Mouse (Mus musculus): ENCODE measurements around the gene Tmem217. TPM values are rescaled to one million over a fixed set of nuclear protein-coding genes. Genes with fewer than 3 reads are reported as not detected.
A peak's percentile ranks its signal among the peaks of the same experiment; 100 is the strongest.
"Not testable (repeated sequence)": the region's sequence is repeated elsewhere in the genome, so short reads cannot be mapped to it uniquely, and the experiment has no call there.

Gene Tmem217
- total RNA-seq, 2 experiments from 2014 or later = not detected

- intact Hi-C loops (cut with DNase I) = no loop called here
- DNase-seq = no peak
Measured at GRCm38 (mm10) chr17:29508927-29509608, 43.1 kb downstream of the Tmem217 start.

GRCm38 (mm10) chr17:29503700-29504099, 48.5 kb downstream of the Tmem217 start:
- intact Hi-C loops (cut with DNase I) = no loop called here

DNA sequence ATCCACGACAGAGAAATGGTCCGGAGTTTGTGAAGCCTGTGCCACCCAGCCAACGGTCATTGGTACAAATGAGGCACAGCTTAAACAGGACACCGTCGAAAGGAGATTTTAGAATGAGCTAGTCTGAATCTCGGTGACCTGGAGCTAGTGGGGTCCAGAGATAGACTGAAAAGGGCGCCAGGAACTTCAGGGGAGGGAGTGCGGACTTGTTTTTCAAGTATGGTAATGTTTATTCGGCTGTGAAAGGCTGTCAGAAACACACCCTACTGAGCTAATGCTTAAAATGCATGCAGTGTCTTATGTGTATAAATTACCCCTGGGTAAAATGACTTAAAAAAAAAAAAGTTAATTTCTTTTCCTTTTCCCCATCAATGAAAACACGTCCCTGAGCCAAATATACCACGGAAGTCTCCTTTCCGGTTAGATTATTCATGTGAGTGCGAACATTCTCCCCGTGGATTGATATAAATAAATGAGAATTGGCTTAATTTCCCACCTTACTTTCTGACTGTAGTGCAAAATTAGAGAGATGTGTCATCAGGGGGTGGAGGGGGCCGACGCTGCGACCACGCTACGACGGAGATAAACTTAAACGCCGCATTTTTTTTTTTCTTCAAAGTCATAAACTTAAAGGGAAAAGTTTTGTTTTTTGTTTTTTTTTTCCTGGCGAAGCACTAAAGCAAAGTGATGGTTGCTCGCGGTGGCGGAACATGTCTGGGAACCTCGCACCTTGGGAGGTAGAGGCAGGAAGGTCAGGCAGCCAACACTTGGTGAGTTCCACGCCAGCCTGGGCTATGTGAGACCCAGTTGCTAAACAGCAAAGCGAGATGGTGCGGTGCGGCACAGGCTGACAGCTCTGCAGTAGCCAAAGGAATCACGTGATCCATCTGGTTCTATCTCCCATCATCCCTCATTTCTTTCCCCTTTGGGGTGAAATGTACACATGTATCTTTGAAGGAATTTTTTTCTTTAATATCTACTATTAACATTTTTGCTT, 49.2 kb downstream of the Tmem217 start:
- no peak for DNase-seq
- intact Hi-C loops (cut with DNase I) = no loop called here

More at GRCm38 (mm10) chr17:29503700-29504099, 48.5 kb downstream of the Tmem217 start:
- DNase-seq = no peak

DNA sequence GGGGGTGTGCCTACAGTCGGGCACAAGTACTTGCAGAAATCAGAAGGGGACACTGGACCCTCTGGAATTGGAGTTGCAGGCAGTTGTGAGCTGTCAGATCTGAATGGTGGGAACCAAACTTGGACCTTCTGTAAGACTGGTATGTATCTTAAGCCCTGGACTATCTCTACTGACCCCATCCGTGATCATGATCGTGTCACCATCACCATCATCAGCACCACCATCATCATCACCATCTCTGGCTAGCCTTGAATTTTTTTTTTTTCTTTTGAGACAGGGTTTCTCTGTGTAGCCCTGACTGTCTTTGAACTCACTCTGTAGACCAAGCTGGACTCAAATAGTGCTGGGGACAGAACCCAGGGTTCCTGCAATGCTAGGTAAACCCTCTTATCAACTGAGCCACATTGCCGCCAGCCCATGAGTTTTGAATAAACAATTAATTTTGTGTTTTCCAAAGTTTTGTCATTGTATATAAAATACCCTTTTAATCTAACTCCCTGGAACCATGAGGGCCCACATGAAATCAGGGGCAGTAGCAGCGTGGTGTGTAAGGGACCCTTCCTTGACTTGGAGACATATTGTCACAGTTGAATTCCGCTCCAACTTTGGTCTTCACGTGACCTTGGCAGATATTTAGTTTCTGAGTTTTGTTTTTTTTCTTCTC, 50.0 kb downstream of the Tmem217 start:
- no peak for DNase-seq
- intact Hi-C loops (cut with DNase I) = no loop called here

GRCm38 (mm10) chr17:29500802-29501469, 51.2 kb downstream of the Tmem217 start:
- intact Hi-C loops (cut with DNase I) = no loop called here
- DNase-seq = no peak

DNA sequence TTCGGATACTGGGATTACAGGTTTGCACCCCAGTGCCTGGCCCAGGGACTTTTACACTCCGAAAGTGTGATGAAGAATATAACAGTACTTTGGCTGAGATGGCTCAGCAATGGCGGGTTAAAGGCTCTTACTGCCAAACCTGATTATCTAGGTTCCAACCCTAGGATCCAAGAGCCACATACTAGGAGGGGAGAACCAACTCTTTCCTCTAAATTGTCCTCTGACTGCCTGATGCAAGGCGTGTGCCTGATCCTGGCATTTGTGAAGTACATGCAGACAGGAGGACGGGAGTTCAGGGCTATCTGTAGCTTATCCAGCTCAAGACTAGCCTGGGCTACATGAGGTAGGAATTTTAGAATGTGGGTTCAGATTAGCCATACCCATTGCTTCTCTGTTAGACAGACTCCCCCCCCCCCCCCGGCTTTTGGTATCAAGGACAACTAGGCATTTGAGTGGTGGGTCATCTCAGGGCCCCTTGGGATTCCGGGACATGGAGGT, 51.9 kb downstream of the Tmem217 start:
- intact Hi-C loops (cut with DNase I) = no loop called here
- DNase-seq = no peak

GRCm38 (mm10) chr17:29499511-29499910, 52.7 kb downstream of the Tmem217 start:
- intact Hi-C loops (cut with DNase I) = no loop called here
- no peak for DNase-seq

DNA sequence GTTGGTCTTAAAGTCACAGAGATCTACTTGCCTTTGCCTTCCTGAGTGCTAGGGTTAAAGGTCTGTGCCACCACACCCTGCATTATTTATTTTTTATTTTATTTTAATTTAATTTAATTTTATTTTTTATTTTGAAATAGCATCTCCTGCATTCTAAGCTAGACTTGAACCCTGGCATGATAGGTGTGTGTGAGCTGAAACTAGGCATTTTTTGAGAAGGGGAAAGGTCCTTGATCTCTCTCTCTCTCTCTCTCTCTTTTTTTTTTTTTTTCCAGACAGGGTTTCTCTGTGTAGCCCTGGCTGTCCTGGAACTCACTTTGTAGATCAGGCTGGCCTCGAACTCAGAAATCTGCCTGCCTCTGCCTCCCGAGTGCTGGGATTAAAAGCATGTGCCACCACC, 53.2 kb downstream of the Tmem217 start:
- DNase-seq; intact Hi-C loops (cut with DNase I): not testable (repeated sequence)

GRCm38 (mm10) chr17:29498028-29498427, 54.2 kb downstream of the Tmem217 start:
- no peak for DNase-seq

DNA sequence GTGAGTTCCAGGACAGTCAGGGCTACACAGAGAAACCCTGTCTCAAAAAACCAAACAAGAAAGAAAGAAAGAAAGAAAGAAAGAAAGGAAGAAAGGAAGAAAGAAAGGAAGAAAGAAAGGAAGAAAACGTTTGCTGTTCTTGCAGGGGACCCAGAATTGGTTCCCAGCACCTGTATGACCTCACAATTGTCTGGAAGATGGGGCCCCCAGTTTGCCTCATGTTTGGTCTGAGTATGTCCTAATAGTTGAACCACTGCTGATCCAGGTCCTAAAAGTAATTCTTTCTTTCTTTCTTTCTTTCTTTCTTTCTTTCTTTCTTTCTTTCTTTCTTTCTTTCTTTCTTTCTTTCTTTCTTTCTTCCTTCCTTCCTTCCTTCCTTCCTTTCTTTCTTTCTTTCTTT, 54.7 kb downstream of the Tmem217 start:
- intact Hi-C loops (cut with DNase I); DNase-seq: not testable (repeated sequence)

More at GRCm38 (mm10) chr17:29498028-29498427, 54.2 kb downstream of the Tmem217 start:
- intact Hi-C loops (cut with DNase I) = no loop called here

DNA sequence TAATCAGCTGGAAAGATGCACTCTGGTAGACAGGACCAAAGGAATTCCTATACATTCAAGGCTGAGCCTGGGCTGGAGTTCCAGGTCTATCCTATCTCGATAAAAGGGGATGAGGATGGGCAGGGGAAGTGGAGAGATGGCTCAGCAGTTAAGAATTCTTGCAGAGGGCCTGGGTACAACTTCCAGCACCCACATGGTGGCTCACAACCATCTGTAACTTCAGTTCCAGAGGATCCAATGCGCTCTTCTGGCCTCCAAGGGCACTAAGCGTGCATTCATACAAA, 55.2 kb downstream of the Tmem217 start:
- intact Hi-C loops (cut with DNase I) = no loop called here
- no peak for DNase-seq

- intact Hi-C loops (cut with DNase I) = no loop called here
- DNase-seq = no peak
Measured at GRCm38 (mm10) chr17:29496211-29497070, 55.7 kb downstream of the Tmem217 start.

- intact Hi-C loops (cut with DNase I) = loop anchor here (5.0 kb wide), 1 partner anchor 97 kb away; no protein-coding TSS in a partner anchor
- no peak for DNase-seq
Measured at GRCm38 (mm10) chr17:29494732-29495076, 57.5 kb downstream of the Tmem217 start.

DNA sequence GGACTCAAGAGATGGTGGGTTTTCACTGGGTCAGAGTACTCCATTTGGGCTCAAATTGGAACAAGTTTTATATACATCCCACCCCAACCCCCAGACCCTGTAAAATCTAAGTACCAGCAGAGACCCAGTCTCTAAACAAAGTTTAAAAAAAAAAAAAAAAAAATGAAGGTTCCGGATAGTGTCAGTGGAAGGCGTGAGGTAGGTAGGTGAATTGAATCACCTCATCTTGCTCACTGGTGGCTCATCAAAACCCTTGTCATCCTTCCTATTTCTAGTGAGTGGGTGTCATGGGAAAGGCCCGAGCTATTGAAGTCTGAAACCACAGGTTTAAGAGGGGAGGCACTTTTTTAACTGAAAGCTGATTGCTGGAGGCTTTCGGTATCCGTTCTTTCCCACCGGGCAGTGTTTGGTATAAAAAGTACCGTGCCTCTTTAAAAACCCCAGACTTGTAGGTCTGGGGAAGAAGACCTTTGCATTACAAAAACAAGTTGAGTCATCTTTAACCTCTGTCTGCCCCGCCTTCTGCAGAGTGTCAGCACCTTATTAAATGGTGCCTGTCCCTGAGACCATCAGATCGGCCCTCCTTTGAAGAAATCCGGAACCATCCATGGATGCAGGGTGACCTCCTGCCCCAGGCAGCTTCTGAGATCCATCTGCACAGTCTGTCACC, 58.0 kb downstream of the Tmem217 start:
- intact Hi-C loops (cut with DNase I) = loop anchor here (5.0 kb wide), 1 partner anchor 97 kb away; no protein-coding TSS in a partner anchor
- no peak for DNase-seq

DNA sequence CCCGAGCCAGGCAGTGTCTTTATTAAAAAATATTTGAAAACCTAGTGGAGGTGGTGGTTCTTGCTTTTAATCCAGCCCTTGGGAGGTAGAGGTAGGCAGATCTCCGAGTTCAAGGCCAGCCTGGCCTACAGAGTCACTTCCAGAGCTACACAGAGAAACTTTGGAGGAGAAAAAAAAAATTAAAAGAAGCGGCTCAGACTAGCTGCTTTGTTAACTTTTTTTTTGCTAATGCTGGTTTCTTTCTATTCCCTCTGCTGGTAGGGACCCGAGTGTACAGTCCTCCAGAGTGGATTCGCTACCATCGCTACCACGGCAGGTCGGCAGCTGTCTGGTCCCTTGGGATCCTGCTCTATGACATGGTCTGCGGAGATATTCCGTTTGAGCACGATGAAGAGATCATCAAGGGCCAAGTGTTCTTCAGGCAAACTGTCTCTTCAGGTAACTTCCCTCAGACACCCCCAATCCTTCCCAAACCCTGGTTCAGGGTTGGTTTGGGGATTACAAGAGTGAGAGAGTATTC, 58.7 kb downstream of the Tmem217 start:
- DNase-seq = no peak
- intact Hi-C loops (cut with DNase I) = loop anchor here (5.0 kb wide), 1 partner anchor 96 kb away; no protein-coding TSS in a partner anchor

DNA sequence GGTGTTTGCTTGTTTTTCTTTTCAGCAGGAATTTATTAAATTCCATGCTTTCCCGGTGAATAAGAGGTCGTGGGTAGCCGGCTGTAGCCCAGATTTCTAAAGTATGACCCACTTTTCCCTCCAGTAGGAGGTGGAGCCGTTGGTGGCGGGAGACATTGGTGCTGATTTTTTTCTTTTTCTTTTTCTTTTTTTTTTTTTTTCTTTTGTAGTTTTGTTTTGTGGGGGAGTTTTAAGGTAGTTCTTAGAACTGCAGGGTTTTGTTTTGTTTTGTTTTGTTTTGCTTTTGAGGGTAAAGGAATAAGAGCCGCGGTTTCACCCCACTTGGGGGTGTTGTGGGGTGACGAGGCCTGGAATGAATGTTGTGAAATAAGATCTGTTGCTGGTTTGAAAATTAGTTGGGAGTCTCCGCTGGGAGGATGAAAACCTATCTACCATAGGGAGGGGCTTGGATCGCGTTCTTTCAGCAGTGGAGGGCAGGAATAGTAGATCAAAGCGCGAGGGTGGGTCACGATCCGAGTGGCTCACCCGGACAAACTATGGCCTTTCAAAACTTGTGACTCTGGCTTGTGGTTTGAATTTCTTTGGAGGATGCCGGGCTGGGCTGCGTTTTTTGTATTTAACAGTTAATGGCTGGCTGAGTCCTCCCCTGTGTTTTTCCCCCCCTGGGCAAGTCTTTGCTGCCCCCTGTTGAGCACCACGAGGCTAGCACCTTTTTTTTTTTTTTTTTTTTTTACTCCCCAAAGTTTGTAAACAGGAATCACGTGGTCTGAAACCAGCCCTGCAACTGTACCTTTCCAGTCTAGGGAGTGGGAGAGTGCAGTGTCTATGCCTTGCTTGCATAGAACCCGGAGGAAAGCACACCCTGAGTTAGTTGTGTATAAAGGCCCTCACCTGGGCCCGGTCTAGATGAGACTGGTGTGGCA, 59.7 kb downstream of the Tmem217 start:
- DNase-seq = peak; percentile 54
- intact Hi-C loops (cut with DNase I) = loop anchor here (5.0 kb wide), 1 partner anchor 95 kb away; no protein-coding TSS in a partner anchor

- DNase-seq = peak; percentile 40
- intact Hi-C loops (cut with DNase I) = loop anchor here (5.0 kb wide), 1 partner anchor 94 kb away; no protein-coding TSS in a partner anchor
Measured at GRCm38 (mm10) chr17:29491591-29492268, 60.5 kb downstream of the Tmem217 start.
